Mouse (Mus musculus): ENCODE data around the gene Veph1. TPM values are rescaled to one million over a fixed set of nuclear protein-coding genes. Genes with fewer than 3 reads are reported as not detected.

Gene Veph1
- total and polyA plus RNA-seq, 2 experiments from 2014 or later = 1.4 to 2.4 TPM

- DNase-seq (ENCODE audit: low spot score) = peak; percentile 11
- TF ChIP-seq CTCF (IDR thresholded peaks at IDR 0.05) = no peak
- no peak for ATAC-seq (ENCODE audit: low FRiP score)
- Histone ChIP-seq H3K9me3 (ENCODE audit: low read length) (no peaks in the 10 kb centered on the region), H3K36me3 (ENCODE audit: insufficient read depth, low read length) (no peaks in the 10 kb centered on the region), H3K27me3 (ENCODE audit: insufficient read depth, low read length) (no peaks in the 10 kb centered on the region), H3K4me1 (ENCODE audit: insufficient read depth, low read length) (peaks cover 2% of the 10 kb centered on the region; the same call in 1 of the 2 replicates), H3K4me2 (ENCODE audit: low read depth, low read length, poor library complexity, severe bottlenecking) (no peak overlapping the region), H3K4me3 (ENCODE audit: low read depth, low read length) (no peak overlapping the region), H3K9ac (replicated peaks; ENCODE audit: low read length, poor library complexity, severe bottlenecking) (no peak overlapping the region), H3K27ac (ENCODE audit: low read depth, low read length) (no peak overlapping the region)
- 19% methylated on average over 9 of the region's 9 CpGs for WGBS
These were observed 1.4 kb downstream of the Veph1 start for GRCm38 (mm10) chr3:66295236-66295635.

DNA sequence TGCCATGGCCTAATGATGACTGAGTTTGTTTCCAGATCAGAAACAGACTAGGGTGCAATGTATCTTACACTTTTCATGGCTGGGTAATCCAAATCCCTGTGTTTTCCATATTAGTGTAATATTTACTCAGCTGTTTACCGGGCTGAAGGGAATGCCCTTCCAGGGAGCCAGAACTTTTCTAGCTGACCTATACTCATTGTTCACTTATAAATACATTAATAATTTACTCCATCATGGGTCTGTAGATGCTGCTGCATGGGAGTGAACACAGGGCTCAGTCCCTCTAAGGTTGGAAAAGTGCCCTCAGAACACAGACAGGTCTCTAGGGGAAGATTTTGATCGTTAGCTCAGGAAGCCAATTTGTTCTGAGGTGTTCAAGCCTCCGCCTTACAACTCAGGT is 1.9 kb downstream of the Veph1 start:
- DNase-seq (ENCODE audit: low spot score) (no peak), ATAC-seq (ENCODE audit: low FRiP score) (no peak)
- TF ChIP-seq CTCF (IDR thresholded peaks at IDR 0.05) = no peak
- Histone ChIP-seq H3K4me1 (ENCODE audit: insufficient read depth, low read length) (peaks cover 2% of the 10 kb centered on the region; the same call in 1 of the 2 replicates), H3K36me3 (ENCODE audit: insufficient read depth, low read length) (no peaks in the 10 kb centered on the region), H3K27ac (ENCODE audit: low read depth, low read length) (no peak overlapping the region), H3K9me3 (ENCODE audit: low read length) (no peaks in the 10 kb centered on the region), H3K9ac (replicated peaks; ENCODE audit: low read length, poor library complexity, severe bottlenecking) (no peak overlapping the region), H3K27me3 (ENCODE audit: insufficient read depth, low read length) (no peaks in the 10 kb centered on the region), H3K4me3 (ENCODE audit: low read depth, low read length) (no peak overlapping the region), H3K4me2 (ENCODE audit: low read depth, low read length, poor library complexity, severe bottlenecking) (no peak overlapping the region)
- WGBS = 64% methylated on average over 3 of the region's 3 CpGs

DNA sequence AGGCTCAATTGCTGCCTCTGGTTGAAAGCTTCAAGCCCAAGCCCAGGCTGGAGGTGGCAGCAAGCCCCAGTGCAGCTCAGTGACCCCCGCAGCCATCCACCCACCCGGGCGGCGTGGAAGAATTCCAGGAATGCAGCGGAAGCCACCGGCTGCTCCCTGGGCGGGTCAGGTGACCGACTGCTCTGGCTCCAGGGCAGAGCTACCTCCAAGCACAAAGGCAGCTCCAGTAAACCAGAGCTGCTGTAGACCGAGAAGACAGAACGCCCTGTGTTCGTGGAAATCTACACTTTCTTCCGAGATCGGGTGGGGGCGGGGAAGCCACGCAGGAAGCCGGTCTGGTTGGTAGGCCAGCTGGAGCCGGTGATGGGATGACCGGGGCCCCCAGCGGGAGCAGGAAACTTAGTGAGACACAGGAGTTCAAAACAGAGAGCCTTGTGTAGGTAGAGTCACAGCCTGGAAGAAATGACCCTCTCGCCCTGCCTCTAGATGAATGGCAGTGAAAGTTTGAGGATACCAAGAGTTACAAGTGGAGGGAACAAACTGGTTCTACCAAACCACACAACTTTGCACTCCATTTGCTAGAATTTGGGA is 4.2 kb downstream of the Veph1 start:
- H3K27ac ChIP-seq (ENCODE audit: low read depth, low read length) = no peak overlapping the region
- DNase-seq (ENCODE audit: low spot score) = peak; percentile 1
- H3K9ac ChIP-seq (replicated peaks; ENCODE audit: low read length, poor library complexity, severe bottlenecking) = peak overlapping the region; percentile 15; the same call in 1 of the 2 replicates

DNA sequence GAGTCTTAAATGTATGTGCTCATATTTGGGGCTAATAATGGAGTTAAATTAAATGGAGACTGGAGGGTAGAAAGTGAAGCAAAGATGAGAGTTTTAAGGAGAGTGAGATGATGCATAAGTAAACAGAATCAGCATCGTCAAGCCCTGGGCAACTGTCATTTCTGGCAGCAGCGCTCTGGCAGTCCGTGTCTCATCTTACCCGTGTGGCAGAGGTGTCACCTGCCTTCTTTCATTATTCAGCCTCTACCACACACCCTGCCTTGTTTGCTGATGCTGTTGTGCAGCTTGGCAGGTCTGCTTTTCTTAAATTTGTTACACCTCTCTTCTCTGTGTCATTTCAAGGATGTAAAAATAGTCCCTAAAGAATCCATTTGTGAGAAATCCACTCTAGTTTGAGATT is 33.4 kb downstream of the Veph1 start:
- DNase-seq (ENCODE audit: low spot score) = no peak
- WGBS = 61% methylated on average over 4 of the region's 4 CpGs
- Histone ChIP-seq H3K9me3 (ENCODE audit: low read length) (no peaks in the 10 kb centered on the region), H3K9ac (replicated peaks; ENCODE audit: low read length, poor library complexity, severe bottlenecking) (no peak overlapping the region), H3K36me3 (ENCODE audit: insufficient read depth, low read length) (no peaks in the 10 kb centered on the region), H3K27me3 (ENCODE audit: insufficient read depth, low read length) (no peaks in the 10 kb centered on the region), H3K27ac (ENCODE audit: low read depth, low read length) (no peak overlapping the region), H3K4me3 (ENCODE audit: low read depth, low read length) (no peak overlapping the region), H3K4me1 (ENCODE audit: insufficient read depth, low read length) (no peaks in the 10 kb centered on the region), H3K4me2 (ENCODE audit: low read depth, low read length, poor library complexity, severe bottlenecking) (no peak overlapping the region)
- ATAC-seq (ENCODE audit: low FRiP score) = 0 out of 2 replicates have a peak, but pooled peaks have one; percentile 27
- no peak for TF ChIP-seq CTCF (IDR thresholded peaks at IDR 0.05)

More for the DNA sequence above, 4.2 kb downstream of the Veph1 start:
- 10% methylated on average over 20 of the region's 20 CpGs for WGBS
- Histone ChIP-seq H3K4me1 (ENCODE audit: insufficient read depth, low read length) (peaks cover 2% of the 10 kb centered on the region; the same call in 1 of the 2 replicates), H3K4me2 (ENCODE audit: low read depth, low read length, poor library complexity, severe bottlenecking) (peak overlapping the region; percentile 50), H3K9me3 (ENCODE audit: low read length) (no peaks in the 10 kb centered on the region), H3K36me3 (ENCODE audit: insufficient read depth, low read length) (no peaks in the 10 kb centered on the region), H3K4me3 (ENCODE audit: low read depth, low read length) (peak overlapping the region; percentile 21; the same call in 1 of the 2 replicates), H3K27me3 (ENCODE audit: insufficient read depth, low read length) (no peaks in the 10 kb centered on the region)
- peak; percentile 67; the same call in 1 of the 2 replicates for ATAC-seq (ENCODE audit: low FRiP score)
- TF ChIP-seq CTCF (IDR thresholded peaks at IDR 0.05) = no peak

- no peak overlapping the region for H3K4me2 ChIP-seq (ENCODE audit: low read depth, low read length, poor library complexity, severe bottlenecking)
- no peak overlapping the region for H3K27ac ChIP-seq (ENCODE audit: low read depth, low read length)
- ATAC-seq (ENCODE audit: low FRiP score) = no peak
- H3K36me3 ChIP-seq (ENCODE audit: insufficient read depth, low read length) = no peaks in the 10 kb centered on the region
- no peak overlapping the region for H3K9ac ChIP-seq (replicated peaks; ENCODE audit: low read length, poor library complexity, severe bottlenecking)
- no peaks in the 10 kb centered on the region for H3K4me1 ChIP-seq (ENCODE audit: insufficient read depth, low read length)
- 45% methylated on average over 5 of the region's 5 CpGs for whole genome bisulfite sequencing
- peak; percentile 43 for DNase-seq (ENCODE audit: low spot score)
- no peaks in the 10 kb centered on the region for H3K27me3 ChIP-seq (ENCODE audit: insufficient read depth, low read length)
- no peaks in the 10 kb centered on the region for H3K9me3 ChIP-seq (ENCODE audit: low read length)
- H3K4me3 ChIP-seq (ENCODE audit: low read depth, low read length) = no peak overlapping the region
- TF ChIP-seq CTCF (IDR thresholded peaks at IDR 0.05) = peak; percentile 52
These were observed 34.3 kb downstream of the Veph1 start for GRCm38 (mm10) chr3:66262319-66262718.

- no peak overlapping the region for H3K27ac ChIP-seq (ENCODE audit: low read depth, low read length)
- no peaks in the 10 kb centered on the region for H3K27me3 ChIP-seq (ENCODE audit: insufficient read depth, low read length)
- no peaks in the 10 kb centered on the region for H3K36me3 ChIP-seq (ENCODE audit: insufficient read depth, low read length)
- no peaks in the 10 kb centered on the region for H3K4me1 ChIP-seq (ENCODE audit: insufficient read depth, low read length)
- no peak for TF ChIP-seq CTCF (IDR thresholded peaks at IDR 0.05)
- ATAC-seq (ENCODE audit: low FRiP score) (0 out of 2 replicates have a peak, but pooled peaks have one; percentile 34), DNase-seq (ENCODE audit: low spot score) (peak; percentile 63)
- H3K9ac ChIP-seq (replicated peaks; ENCODE audit: low read length, poor library complexity, severe bottlenecking) = no peak overlapping the region
- H3K9me3 ChIP-seq (ENCODE audit: low read length) = no peaks in the 10 kb centered on the region
- no peak overlapping the region for H3K4me2 ChIP-seq (ENCODE audit: low read depth, low read length, poor library complexity, severe bottlenecking)
- 72% methylated on average over 9 of the region's 9 CpGs for WGBS
- no peak overlapping the region for H3K4me3 ChIP-seq (ENCODE audit: low read depth, low read length)
These were observed 42.0 kb downstream of the Veph1 start for GRCm38 (mm10) chr3:66254504-66255105.

All from midbrain, postnatal 0 days (tissue).